Mouse (Mus musculus): ENCODE measurements around the gene Etl4.

Gene Etl4

DNA sequence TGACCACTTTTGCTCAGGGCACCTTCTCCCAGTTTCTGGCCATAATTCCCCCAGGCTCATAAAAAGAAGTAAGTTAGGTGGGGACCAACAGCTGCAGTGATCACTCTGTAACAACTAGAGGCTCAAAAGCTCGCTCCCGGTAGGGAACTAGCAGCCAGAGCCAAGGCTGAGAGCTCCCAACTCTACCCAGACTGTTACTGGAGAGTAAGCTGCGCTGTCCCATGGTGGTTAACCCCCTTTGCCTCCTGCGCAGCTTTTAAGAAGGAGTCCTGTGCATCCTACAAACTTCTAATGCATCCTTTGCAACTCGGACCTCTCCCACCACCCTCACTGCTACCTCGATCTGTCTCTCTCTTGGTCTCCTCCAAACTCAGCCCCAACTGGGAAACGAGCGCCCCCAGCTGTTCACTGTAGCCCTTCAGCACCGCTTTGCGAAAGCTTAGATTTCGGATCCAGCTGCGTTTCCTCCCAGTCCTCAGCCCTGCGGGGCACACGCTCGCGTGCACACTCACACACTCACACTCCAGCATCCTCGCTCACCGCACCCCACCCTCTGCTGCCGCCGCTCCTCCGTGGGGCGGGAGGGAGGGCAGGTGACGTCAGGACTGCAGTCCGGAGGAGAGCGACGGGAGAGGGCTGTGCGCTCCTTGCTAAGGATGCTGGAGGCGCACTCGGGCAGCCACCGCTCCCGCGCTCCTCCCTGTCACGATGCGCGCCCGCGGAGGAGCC is at the start of gene Etl4:
TSS of gene Etl4 (plus strand) at position 610 of the 729 bp plus-strand sequence.
- DNase-seq (ENCODE audit: low read depth in 2 of 2, low spot score in 2 of 2), result no peak

DNA sequence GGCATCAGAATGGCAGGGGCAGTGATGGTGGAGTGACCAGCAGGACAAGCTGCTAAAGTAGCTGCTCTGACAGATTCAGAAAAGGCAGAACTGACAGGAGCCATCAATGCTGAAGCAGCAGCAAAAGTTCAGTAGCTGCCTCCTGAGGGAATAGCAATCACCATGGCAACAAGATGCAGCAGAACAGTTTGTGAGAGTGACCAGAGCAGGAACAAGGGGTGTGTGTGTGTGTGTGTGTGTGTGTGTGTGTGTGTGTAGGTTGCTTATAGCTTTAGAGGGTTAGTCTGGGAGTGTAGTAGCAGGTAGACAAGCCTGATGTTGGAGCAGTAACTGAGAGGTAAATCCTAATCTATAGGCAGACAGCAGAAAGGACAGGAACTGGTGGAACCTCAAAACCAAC is 40.4 kb upstream of the Etl4 start:
- no peak for DNase-seq (ENCODE audit: low read depth in 2 of 2, low spot score in 2 of 2)

DNA sequence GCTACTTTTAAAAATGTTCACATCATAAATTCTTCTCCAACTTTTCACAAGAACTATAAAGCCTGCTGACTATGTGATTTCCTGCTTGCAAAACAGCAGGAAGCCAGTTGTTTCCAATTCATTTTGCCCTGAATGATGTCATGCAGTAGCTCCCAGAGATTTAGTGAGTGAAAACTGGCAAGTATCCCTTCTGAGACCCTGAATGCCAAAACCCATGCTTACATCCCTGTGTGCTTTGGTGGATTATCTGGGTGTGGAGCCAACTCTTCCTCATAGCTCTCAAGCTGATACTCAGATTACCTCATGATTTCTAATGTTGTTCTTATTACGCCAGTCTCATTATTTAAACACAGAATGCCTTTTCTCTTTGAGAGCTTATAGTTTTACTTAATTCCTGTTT is 37.7 kb upstream of the Etl4 start:
- no peak for DNase-seq (ENCODE audit: low read depth in 2 of 2, low spot score in 2 of 2)

DNA sequence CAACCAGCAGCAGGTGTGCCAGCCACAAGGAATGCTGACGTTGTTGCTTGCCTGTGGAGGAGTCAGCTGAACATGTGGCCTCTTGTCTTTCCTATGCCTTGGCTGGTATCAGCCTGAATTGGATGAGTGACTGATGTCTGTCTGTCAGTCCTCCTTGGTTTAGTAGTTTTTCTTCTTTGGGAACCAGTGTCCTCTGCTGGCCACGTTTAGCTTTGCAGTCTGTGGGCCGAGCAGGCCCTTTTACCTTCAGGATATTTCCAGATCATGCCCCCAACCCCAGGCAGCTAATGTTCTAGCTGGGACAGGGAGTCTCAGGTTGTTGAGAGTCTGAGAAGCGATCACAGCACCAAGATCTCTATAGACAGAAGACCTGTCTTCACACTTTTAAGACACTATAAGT is 18.7 kb upstream of the Etl4 start:
- DNase-seq (ENCODE audit: low read depth in 2 of 2, low spot score in 2 of 2), result no peak

DNA sequence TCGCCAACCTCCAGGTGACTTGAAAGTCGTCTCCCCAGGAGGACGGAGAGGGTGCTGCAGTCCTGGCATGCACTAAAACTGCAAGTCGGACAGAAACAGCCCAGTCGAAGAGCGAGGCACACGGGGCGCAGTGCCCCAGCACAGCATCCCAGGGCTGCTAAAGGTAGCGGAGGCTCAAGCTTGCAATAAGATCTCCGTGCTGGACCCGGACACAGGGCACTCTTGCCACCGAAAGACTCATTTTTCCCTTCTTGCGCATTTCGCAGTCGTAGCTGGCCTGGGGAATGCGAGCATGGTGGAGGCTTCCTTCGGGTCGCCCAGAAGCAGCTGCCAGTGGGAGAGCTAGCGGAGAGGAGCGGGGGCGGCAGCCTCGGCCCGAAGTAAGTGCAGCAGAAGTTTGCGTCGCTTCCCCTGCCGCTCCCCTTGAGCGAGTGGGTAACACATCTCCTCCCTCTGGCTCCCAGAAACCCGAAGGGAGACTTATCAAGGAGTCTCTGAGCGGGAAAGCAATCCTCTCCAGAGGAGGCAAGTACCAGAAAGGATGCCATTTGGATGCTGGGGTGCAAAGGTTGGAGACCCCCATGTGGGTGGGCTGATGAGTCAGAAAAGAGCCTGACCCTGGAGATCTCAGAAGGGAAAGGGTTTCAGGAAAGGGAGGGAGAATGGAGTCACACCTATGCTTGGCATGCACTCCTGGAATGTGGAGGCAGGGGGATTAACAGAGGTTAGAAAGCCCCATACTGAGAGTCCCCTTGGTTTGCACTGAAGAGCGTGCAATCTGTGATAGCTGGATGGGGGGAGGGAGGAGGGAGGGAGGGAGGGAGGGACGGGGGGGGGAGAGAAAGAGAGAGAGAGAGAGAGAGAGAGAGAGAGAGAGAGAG is 560 bp downstream of the Etl4 start:
- no peak for DNase-seq (ENCODE audit: low read depth in 2 of 2, low spot score in 2 of 2)

DNA sequence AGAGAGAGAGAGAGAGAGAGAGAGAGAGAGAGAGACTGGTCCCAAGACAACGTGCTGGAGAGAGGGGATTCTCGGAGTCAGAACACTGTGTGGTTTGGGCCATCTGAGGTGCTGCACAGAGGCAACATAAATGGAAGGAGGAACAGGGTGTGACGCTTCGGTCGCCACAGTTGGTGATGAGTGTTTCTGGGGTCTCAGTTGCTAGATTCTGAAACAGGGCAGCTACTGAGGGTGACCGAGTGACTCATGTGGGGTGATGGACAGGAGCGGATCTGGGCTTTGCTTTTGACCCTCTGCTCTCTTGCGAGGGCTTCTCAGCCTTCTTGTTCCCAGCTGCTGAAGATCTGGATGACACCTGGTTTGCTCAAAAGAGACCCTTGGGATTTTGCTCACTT is 1.2 kb downstream of the Etl4 start:
- no peak for DNase-seq (ENCODE audit: low read depth in 2 of 2, low spot score in 2 of 2)

DNA sequence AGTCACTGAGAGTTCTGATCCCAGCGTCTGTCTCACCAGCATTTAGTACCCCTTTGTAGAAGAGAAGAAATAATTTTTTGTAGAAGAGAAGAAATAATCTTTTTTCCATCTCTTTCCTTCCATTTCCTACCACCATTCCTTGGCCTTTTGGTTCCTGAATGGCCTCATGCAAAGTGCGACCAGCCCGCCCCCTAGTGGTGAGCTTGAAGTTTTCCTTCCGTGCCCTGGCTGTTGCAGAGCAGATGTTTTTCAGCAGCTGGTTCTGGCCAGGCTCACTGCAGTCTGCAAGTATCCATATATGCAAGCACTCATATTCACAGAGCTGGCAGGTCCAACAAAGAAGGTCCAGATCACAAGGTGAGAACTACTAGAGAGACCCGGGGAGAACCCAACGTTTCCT is 9.6 kb downstream of the Etl4 start:
- DNase-seq (ENCODE audit: low read depth in 2 of 2, low spot score in 2 of 2), result peak; percentile 10 to 23

DNA sequence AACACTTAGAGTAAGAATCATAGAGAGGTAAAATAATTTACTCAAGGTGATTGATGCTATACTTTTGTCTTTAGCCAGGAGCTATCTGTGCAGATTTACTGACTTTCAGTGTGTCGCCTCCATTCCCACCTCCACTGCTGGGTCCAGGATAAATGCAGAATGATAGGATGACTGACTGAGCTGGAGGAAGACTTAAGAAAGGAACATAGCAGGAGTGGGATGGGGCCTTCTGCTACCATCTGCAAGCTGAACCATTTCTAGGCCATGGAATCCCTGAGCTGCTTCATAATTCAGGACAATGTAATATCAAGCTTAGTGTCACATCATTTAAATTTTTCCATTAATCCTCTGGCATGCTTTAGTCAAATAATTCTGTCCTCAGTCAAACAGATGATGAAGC is 20.4 kb downstream of the Etl4 start:
- DNase-seq (ENCODE audit: low read depth in 2 of 2, low spot score in 2 of 2), result no peak

DNA sequence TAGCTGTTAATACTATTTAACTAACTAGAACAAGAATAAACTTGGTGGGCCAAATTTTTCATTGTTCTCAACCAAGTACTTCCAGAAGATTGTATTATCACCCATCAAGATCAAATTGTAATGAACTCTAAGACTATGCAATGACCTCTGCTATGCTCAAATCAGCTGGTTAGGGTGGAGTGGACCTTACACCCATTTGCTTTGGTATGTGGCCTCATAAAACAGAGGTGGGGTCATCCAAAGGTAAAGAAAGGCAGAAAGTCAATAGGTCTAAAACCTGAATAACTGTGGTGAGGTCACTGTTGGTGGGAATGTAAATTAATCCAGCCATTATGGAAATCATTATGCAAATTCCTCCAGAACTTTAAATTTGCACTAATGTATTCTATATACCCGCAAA is 24.3 kb downstream of the Etl4 start:
- DNase-seq (ENCODE audit: low read depth in 2 of 2, low spot score in 2 of 2), result no peak

DNA sequence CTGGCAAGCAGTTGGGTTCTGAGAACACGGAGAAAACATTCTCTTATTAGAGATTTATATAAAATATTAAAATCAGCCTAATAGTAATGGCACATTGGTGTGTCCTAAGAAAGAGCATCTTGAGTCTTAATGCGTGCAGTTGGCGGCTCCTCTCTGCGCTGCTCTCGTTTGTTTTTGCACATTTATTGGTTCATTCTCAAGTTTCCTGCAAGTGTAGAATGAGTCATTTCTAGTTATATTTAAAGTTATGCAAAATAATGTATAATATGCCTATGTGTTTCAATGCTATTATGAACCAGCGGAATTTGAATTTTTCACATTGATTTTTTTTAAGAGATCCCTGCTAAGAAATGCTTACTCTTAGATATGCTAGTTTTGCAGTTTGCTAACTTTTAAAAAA is 35.6 kb downstream of the Etl4 start:
- no peak for DNase-seq (ENCODE audit: low read depth in 2 of 2, low spot score in 2 of 2)

DNA sequence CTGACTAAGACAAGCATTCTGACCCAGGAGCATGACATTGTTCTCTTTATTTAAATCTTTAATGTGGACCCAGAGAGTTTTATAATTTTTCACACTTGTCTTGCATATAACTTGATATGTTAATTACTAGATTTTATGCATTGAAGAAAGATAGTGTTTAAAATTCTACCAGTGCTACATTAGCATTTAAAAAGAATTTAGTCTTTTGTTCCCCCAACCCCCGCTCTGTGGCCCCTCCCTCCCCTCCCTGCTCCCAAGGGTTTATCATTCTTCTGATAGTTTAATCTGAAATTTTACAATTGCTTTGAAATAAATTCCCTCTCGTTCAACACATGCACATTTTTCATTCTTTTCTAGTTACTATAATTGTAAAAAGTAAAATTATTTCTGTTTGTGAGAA is 43.4 kb downstream of the Etl4 start:
- no peak for DNase-seq (ENCODE audit: low read depth in 2 of 2, low spot score in 2 of 2)

DNA sequence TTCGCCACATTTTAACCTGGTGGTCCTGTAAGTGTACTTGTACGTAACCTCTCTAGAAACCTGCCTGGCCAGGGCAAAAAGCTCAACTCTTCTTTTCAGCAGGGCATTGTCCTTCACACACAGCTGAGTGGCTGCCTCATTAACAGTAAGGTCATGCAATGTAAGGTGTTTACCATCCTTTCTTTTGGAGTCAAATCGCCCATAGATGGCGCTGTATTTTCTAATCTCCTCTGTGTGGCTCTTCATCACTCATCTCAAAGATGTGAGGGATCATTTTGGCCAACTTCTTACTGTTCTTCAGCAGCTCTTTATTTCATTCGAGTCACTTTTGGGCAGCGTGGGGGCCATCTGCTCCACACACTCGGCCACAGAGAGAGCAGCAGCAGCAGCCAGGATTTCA is 56.9 kb downstream of the Etl4 start:
- no peak for DNase-seq (ENCODE audit: low read depth in 2 of 2, low spot score in 2 of 2)

DNA sequence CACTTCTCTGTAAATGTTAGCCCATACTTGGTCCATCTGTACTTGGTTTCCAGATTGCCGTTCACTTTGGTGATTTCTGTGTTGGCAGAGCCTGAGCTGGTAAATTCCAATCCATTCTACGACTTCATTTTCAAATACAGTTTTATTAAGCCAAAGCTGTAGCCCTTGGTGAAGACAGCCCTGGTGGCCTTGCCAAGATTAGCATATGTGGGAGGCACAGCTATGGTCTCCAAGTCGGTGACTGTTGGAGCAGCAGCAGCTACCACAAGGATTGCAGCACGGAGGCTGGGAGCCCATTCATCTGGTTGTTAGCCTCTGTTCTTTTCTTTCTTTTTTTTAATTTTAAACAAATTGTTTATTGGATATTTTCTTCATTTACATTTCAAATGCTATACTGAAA is 128.1 kb downstream of the Etl4 start:
- DNase-seq (ENCODE audit: low read depth in 2 of 2, low spot score in 2 of 2), result no peak

DNA sequence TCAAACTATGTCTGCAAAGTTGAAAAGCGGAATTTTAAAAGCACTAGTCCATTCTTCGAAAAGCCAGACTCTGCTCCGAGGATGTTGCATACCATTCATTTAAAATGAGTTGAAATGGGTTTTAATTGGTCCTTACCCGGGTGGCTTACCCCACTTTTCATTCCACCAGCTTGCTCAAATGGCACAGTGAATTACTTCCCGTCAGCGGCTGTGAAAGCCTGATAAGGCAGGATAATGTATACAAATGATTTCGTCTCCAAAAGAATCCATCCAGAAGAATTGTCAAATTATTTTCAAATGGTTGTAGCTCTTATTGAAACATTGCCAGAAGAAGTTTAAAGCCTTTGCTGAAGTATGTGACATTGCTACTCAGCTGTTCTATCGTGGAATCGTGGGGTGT is 162.8 kb downstream of the Etl4 start:
- no peak for DNase-seq (ENCODE audit: low read depth in 2 of 2, low spot score in 2 of 2)

DNA sequence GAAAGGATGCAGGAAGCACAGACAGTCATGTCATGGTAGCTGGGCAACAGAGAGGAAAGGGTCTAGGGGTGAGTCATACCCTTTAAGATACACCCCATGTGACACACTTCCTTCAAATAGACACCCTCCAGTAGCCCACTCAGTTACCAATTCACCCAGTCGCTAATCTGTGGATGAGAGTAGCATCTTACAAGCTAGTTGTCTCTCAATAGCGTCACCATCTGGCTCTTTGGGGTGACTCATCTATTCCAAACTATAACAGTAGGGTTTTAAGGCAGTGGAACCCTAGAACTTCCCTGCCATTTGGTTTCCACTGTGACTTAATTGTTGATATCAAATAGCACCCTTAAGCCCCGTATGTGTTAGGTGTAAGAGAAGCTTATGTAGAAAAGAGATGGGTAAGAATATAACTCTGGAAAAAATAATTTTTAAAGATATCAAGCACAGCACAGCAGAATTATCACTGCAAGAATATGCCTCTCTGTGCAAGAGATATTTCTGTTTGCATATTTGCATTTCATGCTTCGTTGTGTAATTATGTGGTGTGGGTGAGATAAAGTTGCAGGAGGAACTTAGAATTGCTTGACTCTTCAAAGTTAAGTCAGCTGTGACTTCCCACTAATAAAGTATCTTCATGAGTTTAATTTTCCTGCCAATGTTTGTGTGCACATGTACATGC is 166.7 kb downstream of the Etl4 start:
- no peak for DNase-seq (ENCODE audit: low read depth in 2 of 2, low spot score in 2 of 2)

DNA sequence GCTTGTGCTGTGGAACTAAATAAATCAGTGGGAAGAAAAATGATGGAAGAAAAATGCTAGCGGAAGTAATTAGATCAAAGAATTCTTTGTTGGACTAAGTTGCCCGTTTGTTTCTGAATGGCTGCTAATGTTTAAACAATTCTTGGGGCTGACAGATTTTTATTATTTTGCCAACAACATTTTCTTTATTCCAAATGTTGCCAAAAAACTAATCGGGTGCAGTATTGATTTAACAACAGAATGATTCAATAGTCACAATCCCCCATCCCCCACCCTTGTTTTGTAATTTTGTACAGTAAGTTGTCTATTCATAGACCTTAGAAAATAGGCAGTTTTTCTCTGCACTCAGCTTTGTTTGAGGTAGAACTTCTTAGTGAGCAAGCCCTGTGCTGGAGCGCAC is 175.2 kb downstream of the Etl4 start:
- DNase-seq (ENCODE audit: low read depth in 2 of 2, low spot score in 2 of 2), result no peak

DNA sequence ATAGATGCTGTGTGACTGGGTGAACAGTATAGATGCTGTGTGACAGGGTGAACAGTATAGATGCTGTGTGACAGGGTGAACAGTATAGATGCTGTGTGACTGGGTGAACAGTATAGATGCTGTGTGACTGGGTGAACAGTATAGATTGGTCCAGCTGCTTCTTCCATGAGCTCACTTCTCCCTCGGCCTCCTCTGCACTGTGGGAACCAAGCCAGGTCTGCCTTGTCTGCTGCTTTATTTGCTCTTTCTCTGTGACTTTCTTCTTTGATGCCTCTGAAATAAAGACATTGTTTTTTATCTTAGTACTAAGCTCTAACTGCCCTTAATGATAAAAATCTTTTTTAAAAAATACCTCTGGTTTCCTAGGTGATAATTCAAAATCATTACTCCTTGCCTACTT is 195.9 kb downstream of the Etl4 start:
- DNase-seq (ENCODE audit: low read depth in 2 of 2, low spot score in 2 of 2), result no peak

DNA sequence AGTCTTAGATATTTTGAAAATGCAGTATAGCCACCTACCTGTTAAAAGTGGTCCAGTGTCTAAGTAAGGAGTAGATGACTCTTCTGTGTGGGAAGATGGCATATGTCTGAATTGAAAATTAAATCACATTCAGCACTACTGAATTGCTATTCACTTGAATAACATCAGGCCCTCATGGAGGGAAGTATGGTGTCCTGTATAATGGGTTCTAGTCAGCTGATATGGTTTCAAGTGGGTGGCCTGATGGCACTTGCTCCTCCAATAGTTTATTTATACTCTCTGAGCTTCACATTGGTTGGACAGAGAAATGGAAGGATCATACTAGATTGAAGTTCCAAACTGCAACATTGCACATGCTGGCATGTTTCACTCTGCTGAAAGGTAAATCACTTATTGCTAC is 202.1 kb downstream of the Etl4 start:
- no peak for DNase-seq (ENCODE audit: low read depth in 2 of 2, low spot score in 2 of 2)

DNA sequence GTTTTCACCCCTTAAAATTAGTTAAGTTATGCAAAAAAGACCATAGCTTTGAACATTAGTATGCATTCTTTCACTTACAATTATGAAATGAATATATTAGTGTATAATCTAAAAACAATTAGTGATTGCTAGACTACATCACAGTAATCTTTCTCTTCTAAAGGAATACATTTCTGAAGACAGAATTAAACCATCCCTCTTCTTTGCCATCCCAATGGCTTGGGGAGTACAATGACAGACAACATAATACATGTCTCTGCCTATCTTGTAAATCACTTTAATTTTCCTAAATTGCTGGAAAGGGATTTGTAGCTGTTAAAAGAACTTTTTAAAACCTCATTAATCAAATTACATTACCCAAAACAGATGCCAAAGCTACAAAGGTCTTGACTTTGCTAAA is 216.3 kb downstream of the Etl4 start:
- DNase-seq (ENCODE audit: low read depth in 2 of 2, low spot score in 2 of 2), result no peak

DNA sequence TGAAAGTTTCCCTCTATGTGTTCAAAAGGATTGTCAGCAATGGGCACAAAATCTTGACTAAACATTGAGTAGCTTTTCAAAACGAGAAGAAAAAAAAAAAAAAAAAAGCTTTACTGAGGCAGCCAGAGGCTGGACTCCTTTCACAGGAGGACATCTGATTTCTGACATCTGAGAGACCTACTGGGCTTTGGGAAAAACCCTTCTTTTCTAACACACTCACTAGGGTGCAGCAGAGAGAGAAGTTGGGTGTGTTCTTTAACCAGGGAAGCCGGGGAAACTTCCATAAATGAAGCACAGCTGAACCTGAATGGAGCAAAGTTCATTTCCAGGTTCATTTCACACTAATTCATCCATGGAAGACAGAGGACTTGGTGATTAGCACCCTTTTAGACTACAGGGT is 222.2 kb downstream of the Etl4 start:
- DNase-seq (ENCODE audit: low read depth in 2 of 2, low spot score in 2 of 2), result no peak

DNA sequence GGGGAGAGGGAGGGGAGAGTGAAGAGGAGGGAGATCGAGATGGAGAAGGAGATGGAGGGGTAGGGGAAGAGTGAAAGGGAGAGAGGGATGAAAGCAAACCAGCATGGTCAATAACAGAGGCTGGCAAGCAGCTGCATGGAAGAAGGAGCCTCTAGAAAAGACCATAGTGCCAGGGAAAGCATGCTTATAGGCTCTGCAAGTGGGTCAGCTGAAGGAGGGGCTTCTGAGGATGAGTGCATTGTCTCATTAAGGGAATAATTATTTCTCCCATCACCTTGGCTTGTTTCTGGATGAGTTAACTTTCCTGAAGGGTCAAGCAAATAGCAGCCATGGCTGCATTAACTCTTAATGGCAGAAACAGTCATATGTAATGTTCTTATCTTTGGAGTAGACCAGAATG is 228.8 kb downstream of the Etl4 start:
- DNase-seq (ENCODE audit: low read depth in 2 of 2, low spot score in 2 of 2), result no peak

DNA sequence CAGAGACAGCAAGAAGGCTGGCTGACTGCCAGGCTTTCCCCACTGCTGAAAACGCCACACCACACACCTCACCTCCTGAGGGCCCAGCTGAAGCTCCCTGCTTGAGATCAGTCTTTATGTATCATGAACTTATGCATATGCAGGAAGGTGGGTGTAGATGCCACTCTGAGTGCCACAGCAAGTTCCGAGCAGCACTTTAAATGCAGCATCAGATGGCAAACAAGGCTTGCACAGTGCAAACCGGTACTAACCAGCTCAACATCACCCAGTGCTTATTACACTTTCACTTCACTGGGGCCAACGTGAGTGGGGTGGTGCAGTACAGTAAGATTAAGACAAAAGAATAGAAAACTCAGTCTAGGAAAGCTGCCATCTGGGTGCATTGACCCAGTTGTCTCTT is 235.8 kb downstream of the Etl4 start:
- no peak for DNase-seq (ENCODE audit: low read depth in 2 of 2, low spot score in 2 of 2)
